Mouse (Mus musculus) monocyte, adult 5-6 weeks (primary cell): ENCODE measurements around the gene Gm572. TPM values are rescaled to one million over a fixed set of nuclear protein-coding genes. Genes with fewer than 3 reads are reported as not detected.

ENCODE experiments used
- ATAC-seq: fragments of 153-309, 156-312 bp; replicated peaks from 2 replicates; pipeline ENCODE4 v1.8.0; 2017; ENCODE audit warnings: mild to moderate bottlenecking; ENCODE audit not compliant: low TSS enrichment, insufficient number of reproducible peaks, severe bottlenecking, poor library complexity, low FRiP score
- total RNA-seq: library from RNA; stranded (forward); fragments of 200-1000, 200-491, 200-594 nt; gene quantifications from 3 replicates; pipeline ENCODE4 v1.2.3, GENCODE M21; 2017

Gene Gm572
- total RNA-seq, 1 experiment from 2014 or later, result not detected

GRCm38 (mm10) chr4:148656691-148657258 is 13.7 kb downstream of the Gm572 start:
- no peak for ATAC-seq

GRCm38 (mm10) chr4:148657776-148658175 is 14.7 kb downstream of the Gm572 start:
- no peak for ATAC-seq

DNA sequence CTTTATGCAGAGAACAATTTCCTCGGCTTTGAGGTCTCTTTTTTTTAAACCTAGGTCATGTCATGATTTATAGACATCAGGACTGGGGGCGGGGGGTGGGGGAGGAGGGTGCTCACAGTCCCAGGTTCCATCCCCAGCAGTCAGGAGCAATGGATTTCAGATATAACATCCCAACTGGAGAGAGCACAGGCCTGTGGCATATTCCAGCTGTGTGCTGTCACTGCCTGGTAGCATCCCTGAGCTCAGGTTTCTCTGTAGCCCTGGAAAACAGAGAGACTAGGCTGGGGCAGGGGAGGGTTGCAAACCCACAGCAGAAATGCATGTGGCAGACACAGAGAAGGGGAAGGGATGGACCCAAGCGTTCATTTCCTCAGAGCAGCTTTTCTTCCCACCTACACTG is 17.1 kb downstream of the Gm572 start:
- ATAC-seq, result no peak

DNA sequence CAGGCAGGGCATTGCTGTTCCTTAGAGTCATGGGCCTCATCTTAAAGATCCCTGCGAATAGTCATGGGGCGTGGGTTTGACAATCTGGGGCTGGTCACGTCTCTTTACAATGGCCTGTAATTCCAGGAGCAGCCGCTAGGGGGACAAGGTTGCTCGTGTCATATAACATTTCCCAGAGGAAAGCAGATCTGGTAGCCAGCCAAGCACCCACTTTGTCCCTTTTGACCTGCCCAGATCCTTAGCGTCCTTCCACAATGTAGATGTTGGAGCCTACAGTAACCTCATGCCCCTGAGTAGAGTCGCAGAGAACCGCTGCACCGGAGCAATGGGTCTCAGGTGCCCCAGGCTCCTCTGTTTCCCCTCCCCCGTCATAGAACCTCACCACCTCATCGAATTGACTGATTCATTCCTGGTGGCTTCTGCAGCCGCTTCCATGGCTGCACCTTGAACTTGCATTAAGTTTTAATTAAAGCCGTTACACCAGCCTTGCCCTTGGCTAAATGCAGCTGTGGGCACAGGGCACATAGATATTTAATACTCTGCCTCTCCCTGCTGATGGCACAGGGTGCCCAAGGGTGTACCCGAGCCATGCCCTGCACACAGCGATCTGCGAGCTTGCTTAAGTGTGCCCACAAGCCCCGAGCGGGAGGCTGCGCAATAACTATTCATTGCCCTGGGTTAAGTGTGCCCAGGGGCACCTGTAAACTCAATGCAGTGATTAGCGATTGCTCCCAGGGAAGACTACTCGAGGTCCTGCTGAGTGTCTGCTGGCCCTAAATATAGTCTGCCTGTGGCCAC is 19.2 kb downstream of the Gm572 start:
- ATAC-seq, result 0 out of 2 replicates have a peak, but pooled peaks have one; percentile 34

GRCm38 (mm10) chr4:148663326-148663725 is 20.2 kb downstream of the Gm572 start:
- ATAC-seq, result no peak

DNA sequence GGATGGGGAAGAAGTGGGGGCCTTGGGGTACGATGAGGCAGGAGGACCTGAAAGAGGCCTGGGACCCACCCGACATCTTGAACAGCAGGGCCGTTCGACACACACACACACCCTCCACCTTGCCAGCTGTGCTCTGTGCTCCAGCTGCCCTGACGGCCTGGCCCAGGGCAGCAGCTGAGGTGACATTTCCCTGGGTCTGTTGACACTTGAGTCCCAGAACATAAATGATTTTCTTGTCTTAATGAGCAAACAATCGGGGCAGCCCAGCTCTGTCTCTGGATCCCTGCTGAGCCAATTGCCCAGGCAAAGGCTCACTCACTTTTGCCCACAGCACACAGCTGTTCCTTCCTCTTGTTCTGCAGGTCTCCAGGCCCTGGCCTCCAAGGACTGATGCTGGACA is 20.9 kb downstream of the Gm572 start:
- ATAC-seq, result no peak

DNA sequence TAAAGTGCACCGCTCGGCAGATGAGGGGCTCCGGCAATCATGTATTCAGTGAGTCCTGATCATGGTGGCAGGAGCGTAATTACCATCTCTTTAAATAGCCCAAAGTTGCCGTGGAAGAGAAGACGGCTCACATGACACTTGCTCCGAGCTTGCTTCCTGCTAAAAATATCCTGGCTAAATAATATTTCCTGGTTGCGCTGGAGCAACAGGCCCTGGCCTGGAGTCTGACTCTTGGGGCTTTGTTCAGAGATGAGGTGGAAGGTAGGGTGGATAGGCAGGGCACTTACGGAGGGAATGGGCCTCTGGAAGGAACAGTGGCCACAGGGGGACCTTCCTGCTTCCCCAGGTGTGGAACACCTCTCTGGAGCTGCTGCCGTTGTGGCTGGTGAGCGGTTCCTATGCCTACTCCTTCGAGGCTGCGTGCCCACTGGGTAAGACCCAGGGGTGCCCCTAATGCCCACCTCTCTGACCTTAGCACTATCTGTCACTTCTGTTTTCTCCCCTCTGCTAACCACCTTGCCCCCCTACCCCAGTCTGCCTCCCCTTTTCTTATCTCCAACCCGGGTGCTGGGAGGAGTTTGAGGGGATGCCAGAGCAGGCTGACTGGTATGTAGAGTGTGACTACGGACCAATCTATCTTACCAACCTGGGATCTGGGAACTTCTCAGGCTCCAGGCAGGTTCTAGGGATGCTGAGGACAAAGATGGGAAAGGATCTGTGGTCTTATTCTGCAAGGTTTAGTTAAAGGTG is 24.1 kb downstream of the Gm572 start:
- ATAC-seq, result no peak

DNA sequence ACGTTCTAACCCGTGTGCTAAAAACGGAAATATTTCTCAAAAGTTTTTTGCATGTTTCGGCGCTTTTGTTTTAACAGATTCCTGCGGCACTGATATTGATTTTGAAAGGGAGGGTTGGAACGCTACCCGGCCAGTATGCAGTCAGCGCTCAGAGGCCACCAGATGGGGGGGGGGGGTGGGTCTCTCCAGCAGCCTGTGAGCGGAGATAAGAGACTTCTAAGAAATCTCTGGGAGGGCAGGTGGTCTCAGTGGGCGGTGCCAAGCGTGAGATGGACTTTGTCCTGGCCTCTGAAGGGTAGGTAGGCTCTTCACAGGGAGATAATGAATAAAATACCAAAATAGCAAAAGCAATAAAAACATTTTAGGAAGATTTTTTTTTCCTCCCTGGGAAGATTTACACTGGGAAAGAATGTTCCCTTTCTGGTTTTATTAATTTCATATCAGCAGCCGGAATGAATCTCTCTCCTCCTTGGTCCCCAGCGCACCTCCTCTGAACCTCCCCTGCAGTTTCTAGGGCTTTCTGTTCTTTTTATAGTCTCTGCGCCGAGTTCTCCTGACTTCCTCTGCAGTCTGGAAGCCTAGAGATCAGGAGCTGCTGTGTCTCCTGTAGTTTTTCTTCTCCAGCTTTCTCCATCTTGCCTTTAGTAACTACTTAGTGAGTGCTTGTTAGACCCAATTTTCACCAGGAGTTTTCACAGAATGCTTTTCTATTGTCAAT is 28.3 kb downstream of the Gm572 start:
- no peak for ATAC-seq

DNA sequence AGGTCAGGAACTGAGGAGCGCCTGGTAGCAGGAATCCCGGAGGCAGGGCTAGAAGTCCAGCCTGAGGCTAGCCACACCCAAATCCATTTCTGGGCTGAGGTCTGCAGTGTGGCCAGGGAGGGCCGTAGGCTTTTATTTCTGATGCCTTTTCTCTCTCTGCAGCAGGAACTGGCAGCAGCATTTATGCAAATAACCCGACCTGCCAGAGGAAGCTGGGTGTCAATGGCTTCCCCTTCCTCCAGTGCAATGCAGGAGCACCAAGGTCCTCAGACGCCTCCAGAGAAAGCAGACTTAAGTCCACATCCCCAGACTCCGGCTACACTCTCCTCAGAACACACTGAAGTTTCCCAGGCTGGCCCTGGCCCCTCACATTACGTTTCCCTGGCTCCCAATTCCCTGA is 31.9 kb downstream of the Gm572 start:
- no peak for ATAC-seq

DNA sequence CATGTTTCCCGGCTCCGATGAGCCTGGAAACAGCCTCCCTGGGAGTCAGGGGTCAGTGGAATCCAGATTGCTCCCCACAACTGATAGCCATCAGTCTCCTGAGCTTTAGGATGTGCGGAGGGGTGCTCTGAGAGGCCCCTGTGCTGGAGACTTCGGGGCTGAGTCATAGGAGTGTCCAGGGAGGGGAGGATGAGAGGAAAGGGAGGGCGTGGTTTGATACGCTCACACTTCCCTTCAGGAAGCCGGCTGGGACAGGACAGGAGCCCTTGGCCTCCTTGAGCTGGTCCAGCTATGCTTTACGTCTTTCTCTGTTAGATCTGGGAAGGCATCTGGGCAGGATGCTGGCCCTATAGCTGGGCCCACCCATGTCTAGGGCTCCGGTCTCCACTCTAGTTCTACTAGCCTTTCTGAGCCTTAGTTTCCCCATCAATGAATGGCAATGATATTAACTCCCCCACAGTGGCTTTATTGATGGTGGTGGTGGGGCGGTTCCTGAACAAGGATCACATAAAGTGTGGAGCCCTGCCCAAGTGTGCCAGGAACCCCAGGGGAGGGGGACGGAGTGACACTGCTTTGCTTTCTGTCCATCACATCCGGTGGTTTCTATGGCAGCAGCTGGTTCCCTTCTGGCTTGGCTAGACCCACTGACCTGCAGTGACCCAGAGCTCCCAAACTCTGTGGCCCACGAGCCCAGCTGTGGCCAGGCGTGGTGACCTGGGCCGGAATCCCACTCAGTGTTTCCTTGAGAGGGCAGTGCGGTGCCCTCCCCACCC is 33.3 kb downstream of the Gm572 start:
- ATAC-seq, result peak; percentile 33; the same call in 1 of the 2 replicates

GRCm38 (mm10) chr4:148676961-148677637 is 34.0 kb downstream of the Gm572 start:
- no peak for ATAC-seq

GRCm38 (mm10) chr4:148678105-148678504 is 35.0 kb downstream of the Gm572 start:
- ATAC-seq, result no peak

DNA sequence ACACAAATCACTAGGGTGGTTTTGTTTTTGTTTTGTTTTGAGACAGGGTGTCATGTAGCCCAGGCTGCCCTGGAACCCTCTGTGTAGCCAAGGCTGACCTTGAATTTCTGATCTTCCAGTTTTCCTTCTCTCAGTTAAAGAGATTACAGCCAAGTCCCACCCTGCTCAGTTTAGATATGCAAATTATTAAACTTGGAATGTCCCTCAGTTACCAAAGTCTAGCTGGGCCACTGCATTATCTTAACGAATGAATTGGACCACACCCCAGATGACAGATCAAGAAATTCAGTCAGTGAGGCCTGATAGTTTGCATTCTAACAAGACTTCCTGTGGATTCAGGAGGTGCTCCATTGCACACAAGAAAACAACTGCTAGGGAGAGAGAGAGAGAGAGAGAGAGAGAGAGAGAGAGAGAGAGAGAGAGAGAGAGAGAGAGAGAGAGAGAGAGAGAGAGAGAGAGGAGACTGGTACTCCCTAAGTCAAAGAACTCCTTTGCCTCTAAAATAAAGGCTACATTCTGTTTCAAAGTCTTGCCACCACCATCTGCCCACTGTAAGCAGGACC is 37.5 kb downstream of the Gm572 start:
- ATAC-seq, result no peak

DNA sequence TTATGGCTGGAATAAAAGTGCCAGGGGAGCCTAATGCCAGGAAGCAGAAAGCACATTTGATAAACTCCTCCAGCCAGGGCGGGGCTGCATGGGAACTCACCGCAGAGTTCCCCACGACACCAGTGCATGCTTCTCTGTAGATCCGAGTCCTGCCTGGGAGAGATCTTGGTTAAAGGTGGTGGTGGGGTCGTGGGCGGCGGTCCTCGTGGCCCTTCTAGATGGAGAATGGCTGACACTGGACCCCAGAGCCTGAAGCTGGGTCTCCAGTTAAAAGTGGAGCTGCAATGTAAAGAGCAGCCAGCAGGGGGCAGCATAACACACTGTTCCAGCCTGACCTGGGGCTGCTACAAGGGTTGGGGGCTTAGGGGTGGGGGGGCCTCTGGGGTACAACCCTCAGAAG is 38.3 kb downstream of the Gm572 start:
- ATAC-seq, result 0 out of 2 replicates have a peak, but pooled peaks have one; percentile 42

DNA sequence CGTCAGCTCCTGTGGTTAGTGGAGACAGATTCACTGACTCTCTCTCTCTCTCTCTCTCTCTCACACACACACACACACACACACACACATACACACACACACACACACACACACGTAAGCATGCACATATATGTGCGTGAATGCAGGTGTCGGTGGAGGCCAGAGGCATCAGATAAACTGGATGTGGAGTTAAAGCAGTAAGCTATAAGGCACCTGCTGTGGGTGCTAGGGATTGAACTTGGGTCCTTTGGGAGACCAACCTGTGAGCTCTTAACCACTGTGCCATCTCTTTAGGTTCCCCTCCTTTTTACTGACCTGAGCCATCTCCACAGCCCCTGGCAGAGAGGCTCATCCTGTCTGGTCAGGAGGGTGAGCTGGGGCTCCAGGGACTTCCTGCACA is 39.8 kb downstream of the Gm572 start:
- ATAC-seq, result no peak

DNA sequence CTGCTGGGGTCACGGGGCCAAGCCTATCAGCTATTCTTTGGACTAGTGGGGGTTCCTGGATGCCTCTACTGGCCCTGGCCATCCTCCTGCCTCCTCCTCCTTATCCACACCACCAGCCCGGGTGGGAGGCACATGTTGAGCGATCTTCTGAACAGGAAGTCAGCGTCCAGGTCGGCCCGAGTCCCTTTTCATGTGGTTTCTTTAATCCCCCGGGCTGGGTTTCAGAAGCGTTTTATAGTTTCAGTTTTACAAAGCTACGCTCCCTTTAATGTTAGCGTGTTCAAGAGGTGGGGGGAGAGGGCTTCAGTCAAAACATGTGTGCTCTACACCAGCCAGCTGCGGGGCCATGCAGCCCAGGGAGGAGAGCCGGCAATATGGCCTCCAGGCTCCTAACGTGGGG is 40.4 kb downstream of the Gm572 start:
- no peak for ATAC-seq

- ATAC-seq, result no peak
Measured at GRCm38 (mm10) chr4:148686491-148686941, 43.4 kb downstream of the Gm572 start.
